Mouse (Mus musculus) limb, embryonic 14.5 days (tissue): ENCODE data around the gene Acp2. TPM values are rescaled to one million over a fixed set of nuclear protein-coding genes. Genes with fewer than 3 reads are reported as not detected.

Experiments used
- ATAC-seq: fragments of 200-750 bp; cut with Nextera tagmentation; 2 replicates; pipeline ENCODE4 v1.8.0; 2017; ENCODE audit warnings: low read depth, moderate number of reproducible peaks, moderate TSS enrichment; ENCODE audit not compliant: low FRiP score
- DNase-seq: peaks from one replicate; pipeline ENCODE4 v3.0.0-alpha.2; 2015; ENCODE audit warnings: low spot score
- H3K27ac ChIP-seq: fragments of 300-500 bp; sonication (generic); replicated peaks from 2 replicates; pipeline ENCODE4 v1.5.1; 2014; ENCODE audit warnings: low read depth, mild to moderate bottlenecking, low read length, moderate library complexity, mixed read lengths
- H3K27me3 ChIP-seq: fragments of 300-500 bp; sonication (generic); 2 replicates; pipeline ENCODE4 v1.6.1; 2014; ENCODE audit warnings: low read length, mixed read lengths; ENCODE audit not compliant: control insufficient read depth, insufficient read depth
- H3K36me3 ChIP-seq: fragments of 300-500 bp; sonication (generic); 2 replicates; pipeline ENCODE4 v1.6.1; 2014; ENCODE audit warnings: mild to moderate bottlenecking, low read length, moderate library complexity, mixed read lengths; ENCODE audit not compliant: control insufficient read depth, insufficient read depth
- H3K4me1 ChIP-seq: fragments of 300-500 bp; sonication (generic); 2 replicates; pipeline ENCODE4 v1.6.1; 2014; ENCODE audit warnings: antibody characterized with exemption, low read length, mixed read lengths; ENCODE audit not compliant: control insufficient read depth, insufficient read depth
- H3K4me2 ChIP-seq: fragments of 300-500 bp; sonication (generic); replicated peaks from 2 replicates; pipeline ENCODE4 v1.6.1; 2014; ENCODE audit warnings: low read depth, mild to moderate bottlenecking, low read length, moderate library complexity; ENCODE audit not compliant: severe bottlenecking
- H3K4me3 ChIP-seq: fragments of 300-500 bp; sonication (generic); replicated peaks from 2 replicates; pipeline ENCODE4 v1.5.1; 2014; ENCODE audit warnings: low read length
- H3K9ac ChIP-seq: fragments of 300-500 bp; sonication (generic); 2 replicates; pipeline ENCODE4 v1.6.1; 2014; ENCODE audit warnings: mild to moderate bottlenecking, low read depth, low read length, moderate library complexity; ENCODE audit not compliant: severe bottlenecking
- H3K9me3 ChIP-seq: fragments of 300-500 bp; sonication (generic); 2 replicates; pipeline ENCODE4 v1.6.1; 2016; ENCODE audit warnings: low read length; ENCODE audit not compliant: control insufficient read depth
- POLR2A ChIP-seq: fragments of 200-500 bp; IDR thresholded peaks from 2 replicates; pipeline ENCODE4 v1.8.0; 2012; ENCODE audit warnings: inconsistent platforms, mild to moderate bottlenecking, moderate library complexity, borderline replicate concordance; ENCODE audit not compliant: insufficient read depth, insufficient read length; ENCODE audit errors: extremely low read depth
- WGBS: fragments of 180-500 bp; shearing (Covaris S2); extraction: QIAGEN DNeasy Blood & Tissue Kit; methylation state at CpG from one replicate; pipeline ENCODE4 v1.1.7; 2014; 5-methylcytosine and 5-hydroxymethylcytosine counted together
- polyA plus RNA-seq, 2 experiments: library from polyadenylated mRNA; depleted of rRNA in 1 of 2; stranded (reverse) in 1 of 2; unstranded in 1 of 2; fragments of >200 nt; fragmentation: Nextera tagmentation in 1 of 2; extraction: Ambion mirVana in 1 of 2; gene quantifications; 2 replicates each; pipeline versions ENCODE4 v1.2.1 to v1.2.3; 2012 to 2014

The Acp2 gene
- polyA plus RNA-seq, 2 experiments, result 29.9 to 31.6 TPM

- peaks cover 70% of the 10 kb centered on the region for H3K36me3 ChIP-seq
These were observed 10.6 kb downstream of the Acp2 start for GRCm38 (mm10) chr2:91213311-91213710.

GRCm38 (mm10) chr2:91217032-91217431 lies 14.3 kb downstream of the Acp2 start:
- no peak for ATAC-seq
- 60% methylated on average over 4 of the region's 4 CpGs for WGBS
- no peak for DNase-seq
- Histone ChIP-seq H3K27ac (no peak overlapping the region), H3K4me3 (no peak overlapping the region), H3K9ac (no peak overlapping the region), H3K9me3 (no peaks in the 10 kb centered on the region), H3K4me2 (no peak overlapping the region), H3K36me3 (peaks cover 36% of the 10 kb centered on the region), H3K27me3 (no peaks in the 10 kb centered on the region), H3K4me1 (no peaks in the 10 kb centered on the region)
- no peak for TF ChIP-seq POLR2A

More at GRCm38 (mm10) chr2:91213311-91213710, 10.6 kb downstream of the Acp2 start:
- H3K4me1 ChIP-seq, result no peaks in the 10 kb centered on the region
- no peaks in the 10 kb centered on the region for H3K27me3 ChIP-seq
- no peak overlapping the region for H3K4me2 ChIP-seq
- no peak for DNase-seq
- no peak overlapping the region for H3K9ac ChIP-seq
- H3K4me3 ChIP-seq, result no peak overlapping the region
- H3K27ac ChIP-seq, result no peak overlapping the region
- no peak for TF ChIP-seq POLR2A
- H3K9me3 ChIP-seq, result no peaks in the 10 kb centered on the region
- no peak for ATAC-seq

- WGBS, result 97% methylated on average over 3 of the region's 3 CpGs
- Histone ChIP-seq H3K9ac (no peak overlapping the region), H3K4me1 (no peaks in the 10 kb centered on the region), H3K4me3 (no peak overlapping the region), H3K27ac (no peak overlapping the region), H3K4me2 (no peak overlapping the region), H3K27me3 (no peaks in the 10 kb centered on the region), H3K9me3 (no peaks in the 10 kb centered on the region), H3K36me3 (peaks cover 9% of the 10 kb centered on the region; the same call in 1 of the 2 replicates)
- TF ChIP-seq POLR2A, result no peak
- no peak for DNase-seq
- no peak for ATAC-seq
These were observed 17.8 kb downstream of the Acp2 start for GRCm38 (mm10) chr2:91220501-91220900.

GRCm38 (mm10) chr2:91223614-91224013 lies 20.9 kb downstream of the Acp2 start:
- no peak for TF ChIP-seq POLR2A
- WGBS, result 85% methylated on average over 2 of the region's 2 CpGs
- Histone ChIP-seq H3K4me2 (no peak overlapping the region), H3K27ac (no peak overlapping the region), H3K4me1 (no peaks in the 10 kb centered on the region), H3K9me3 (no peaks in the 10 kb centered on the region), H3K27me3 (no peaks in the 10 kb centered on the region), H3K9ac (no peak overlapping the region), H3K4me3 (no peak overlapping the region), H3K36me3 (peaks cover under 1% of the 10 kb centered on the region; the same call in 1 of the 2 replicates)
- DNase-seq (no peak), ATAC-seq (no peak)

GRCm38 (mm10) chr2:91229735-91230134 lies 27.1 kb downstream of the Acp2 start:
- Histone ChIP-seq H3K36me3 (peaks cover 14% of the 10 kb centered on the region), H3K9ac (no peak overlapping the region), H3K4me3 (no peak overlapping the region), H3K27me3 (no peaks in the 10 kb centered on the region), H3K4me2 (no peak overlapping the region), H3K27ac (no peak overlapping the region), H3K9me3 (no peaks in the 10 kb centered on the region), H3K4me1 (no peaks in the 10 kb centered on the region)
- ATAC-seq (no peak), DNase-seq (no peak)
- 55% methylated on average over 2 of the region's 2 CpGs for WGBS
- TF ChIP-seq POLR2A, result no peak
